Mouse (Mus musculus) forebrain, embryonic 16.5 days (tissue): ENCODE results near the gene Map3k5. TPM values are rescaled to one million over a fixed set of nuclear protein-coding genes. Genes with fewer than 3 reads are reported as not detected.

Experiments
- ATAC-seq: fragments of 200-750 bp; cut with Nextera tagmentation; 2 replicates; pipeline ENCODE4 v1.8.0; 2017; ENCODE audit warnings: mild to moderate bottlenecking, moderate library complexity
- H3K27ac ChIP-seq: fragments of 300-500 bp; sonication (generic); 2 replicates; pipeline ENCODE4 v1.5.1; 2014; ENCODE audit warnings: low read length, control low read depth
- H3K27me3 ChIP-seq: fragments of 300-500 bp; sonication (generic); replicated peaks from 2 replicates; pipeline ENCODE4 v1.6.1; 2014; ENCODE audit warnings: low read length; ENCODE audit not compliant: control insufficient read depth, insufficient read depth
- H3K36me3 ChIP-seq: fragments of 300-500 bp; sonication (generic); 2 replicates; pipeline ENCODE4 v1.6.1; 2014; ENCODE audit not compliant: control insufficient read depth, insufficient read depth
- H3K4me1 ChIP-seq: fragments of 300-500 bp; sonication (generic); replicated peaks from 2 replicates; pipeline ENCODE4 v1.6.1; 2014; ENCODE audit warnings: low read length; ENCODE audit not compliant: control insufficient read depth, insufficient read depth
- H3K4me2 ChIP-seq: fragments of 300-500 bp; sonication (generic); 2 replicates; pipeline ENCODE4 v1.6.1; 2014; ENCODE audit warnings: mild to moderate bottlenecking, low read length, control low read depth
- H3K4me3 ChIP-seq: fragments of 300-500 bp; sonication (generic); replicated peaks from 2 replicates; pipeline ENCODE4 v1.5.1; 2014; ENCODE audit warnings: mild to moderate bottlenecking, low read length, control low read depth
- H3K9ac ChIP-seq: fragments of 300-500 bp; sonication (generic); replicated peaks from 2 replicates; pipeline ENCODE4 v1.6.1; 2014; ENCODE audit warnings: low read depth, low read length, control low read depth
- H3K9me3 ChIP-seq: fragments of 300-500 bp; sonication (generic); 2 replicates; pipeline ENCODE4 v1.6.1; 2016; ENCODE audit warnings: low read length; ENCODE audit not compliant: control insufficient read depth
- WGBS: fragments of 180-500 bp; shearing (Covaris S2); extraction: QIAGEN DNeasy Blood & Tissue Kit; methylation state at CpG from one replicate; pipeline ENCODE4 v1.1.7; 2014; 5-methylcytosine and 5-hydroxymethylcytosine counted together
- polyA plus RNA-seq: library from polyadenylated mRNA; unstranded; fragments of >200 nt; fragmentation: Nextera tagmentation; extraction: Ambion mirVana; gene quantifications from 2 replicates; pipeline ENCODE4 v1.2.1, GENCODE M21; 2015

Gene Map3k5
- polyA plus RNA-seq, 1 experiment from 2014 or later = 0.84 TPM

- 4% methylated on average over 51 of the region's 51 CpGs for WGBS
- no peaks in the 10 kb centered on the region for H3K9me3 ChIP-seq
- peak within 1 kb of the TSS; percentile 72 for H3K4me3 ChIP-seq
- H3K27me3 ChIP-seq = peaks cover 16% of the 10 kb centered on the region
- H3K4me2 ChIP-seq = peak within 1 kb of the TSS; percentile 97
- H3K4me1 ChIP-seq = peaks cover 20% of the 10 kb centered on the region
- no peaks in the 10 kb centered on the region for H3K36me3 ChIP-seq
- ATAC-seq = peak; percentile 6; the same call in 1 of the 2 replicates
- H3K27ac ChIP-seq = no peak within 1 kb of the TSS
- peak within 1 kb of the TSS; percentile 60 for H3K9ac ChIP-seq
Measured at GRCm38 (mm10) chr10:20148130-20148772, 214.0 kb downstream of the Map3k5 start, which contains the start of gene Map7. Map7 (plus strand) TSS chr10:20148471.

- no peaks in the 10 kb centered on the region for H3K36me3 ChIP-seq
- ATAC-seq = peak; percentile 79
- H3K9me3 ChIP-seq = no peaks in the 10 kb centered on the region
- peak overlapping the region; percentile 60 for H3K9ac ChIP-seq
- H3K4me3 ChIP-seq = peak overlapping the region; percentile 72
- no peak overlapping the region for H3K27ac ChIP-seq
- WGBS = under 1% methylated on average over 56 of the region's 58 CpGs
- H3K27me3 ChIP-seq = peaks cover 16% of the 10 kb centered on the region
- H3K4me2 ChIP-seq = peak overlapping the region; percentile 97
- peaks cover 20% of the 10 kb centered on the region for H3K4me1 ChIP-seq
Measured at GRCm38 (mm10) chr10:20148773-20149120, 214.5 kb downstream of the Map3k5 start.

GRCm38 (mm10) chr10:20149121-20149834 lies 215.0 kb downstream of the Map3k5 start:
- peak overlapping the region; percentile 72 for H3K4me3 ChIP-seq
- H3K36me3 ChIP-seq = no peaks in the 10 kb centered on the region
- H3K9ac ChIP-seq = peak overlapping the region; percentile 60
- under 1% methylated on average over 69 of the region's 74 CpGs for WGBS
- H3K9me3 ChIP-seq = no peaks in the 10 kb centered on the region
- peak overlapping the region; percentile 97 for H3K4me2 ChIP-seq
- H3K27me3 ChIP-seq = peaks cover 16% of the 10 kb centered on the region
- peak; percentile 57 for ATAC-seq
- peaks cover 20% of the 10 kb centered on the region for H3K4me1 ChIP-seq
- H3K27ac ChIP-seq = no peak overlapping the region

- Histone ChIP-seq H3K9ac (peak overlapping the region; percentile 60; the same call in 1 of the 2 replicates), H3K36me3 (no peaks in the 10 kb centered on the region), H3K27me3 (peaks cover 16% of the 10 kb centered on the region), H3K4me2 (peak overlapping the region; percentile 97), H3K4me3 (peak overlapping the region; percentile 72), H3K4me1 (peaks cover 20% of the 10 kb centered on the region), H3K27ac (no peak overlapping the region), H3K9me3 (no peaks in the 10 kb centered on the region)
- ATAC-seq = no peak
- WGBS = 2% methylated on average over 13 of the region's 13 CpGs
Measured at GRCm38 (mm10) chr10:20149835-20150355, 215.6 kb downstream of the Map3k5 start.

GRCm38 (mm10) chr10:20152131-20152530 lies 217.9 kb downstream of the Map3k5 start:
- Histone ChIP-seq H3K9ac (no peak overlapping the region), H3K27ac (no peak overlapping the region), H3K4me3 (no peak overlapping the region), H3K4me1 (peaks cover 20% of the 10 kb centered on the region), H3K36me3 (no peaks in the 10 kb centered on the region), H3K4me2 (no peak overlapping the region), H3K27me3 (peaks cover 13% of the 10 kb centered on the region), H3K9me3 (no peaks in the 10 kb centered on the region)
- ATAC-seq = no peak
- 97% methylated on average over 1 of the region's 1 CpGs for WGBS

- WGBS = 30% methylated on average over 2 of the region's 2 CpGs
- no peaks in the 10 kb centered on the region for H3K36me3 ChIP-seq
- ATAC-seq = no peak
Measured at GRCm38 (mm10) chr10:20153507-20153906, 219.2 kb downstream of the Map3k5 start.

GRCm38 (mm10) chr10:20155401-20155800 lies 221.1 kb downstream of the Map3k5 start:
- Histone ChIP-seq H3K36me3 (no peaks in the 10 kb centered on the region), H3K27ac (no peak overlapping the region), H3K27me3 (no peaks in the 10 kb centered on the region), H3K9me3 (no peaks in the 10 kb centered on the region), H3K4me3 (no peak overlapping the region), H3K4me1 (no peaks in the 10 kb centered on the region), H3K4me2 (no peak overlapping the region), H3K9ac (no peak overlapping the region)
- WGBS = 84% methylated on average over 7 of the region's 7 CpGs
- ATAC-seq = no peak

More at GRCm38 (mm10) chr10:20153507-20153906, 219.2 kb downstream of the Map3k5 start:
- Histone ChIP-seq H3K4me1 (peaks cover 15% of the 10 kb centered on the region), H3K4me3 (no peak overlapping the region), H3K4me2 (no peak overlapping the region), H3K27me3 (peaks cover 6% of the 10 kb centered on the region; the same call in 1 of the 2 replicates), H3K9ac (no peak overlapping the region), H3K27ac (no peak overlapping the region), H3K9me3 (no peaks in the 10 kb centered on the region)

- Histone ChIP-seq H3K27ac (no peak overlapping the region), H3K4me1 (no peaks in the 10 kb centered on the region), H3K36me3 (no peaks in the 10 kb centered on the region), H3K9ac (no peak overlapping the region), H3K9me3 (no peaks in the 10 kb centered on the region), H3K4me2 (no peak overlapping the region), H3K27me3 (no peaks in the 10 kb centered on the region), H3K4me3 (no peak overlapping the region)
- 83% methylated on average over 8 of the region's 8 CpGs for WGBS
- ATAC-seq = no peak
Measured at GRCm38 (mm10) chr10:20157021-20157726, 222.9 kb downstream of the Map3k5 start.

- Histone ChIP-seq H3K27ac (no peak overlapping the region), H3K27me3 (no peaks in the 10 kb centered on the region), H3K4me1 (no peaks in the 10 kb centered on the region), H3K9me3 (no peaks in the 10 kb centered on the region), H3K4me3 (no peak overlapping the region), H3K9ac (no peak overlapping the region), H3K36me3 (no peaks in the 10 kb centered on the region), H3K4me2 (no peak overlapping the region)
- WGBS = 81% methylated on average over 4 of the region's 4 CpGs
- no peak for ATAC-seq
Measured at GRCm38 (mm10) chr10:20158756-20159155, 224.5 kb downstream of the Map3k5 start.
